Mouse (Mus musculus) c-Kit-positive CD71-positive TER-119-positive erythroid progenitor cells, embryonic 14.5 days (primary cell): ENCODE measurements at regions not wholly inside any gene's neighbourhood (a gene's known extent, or its start where the extent isn't known, plus 50 kb on each side); places are given as distances from the start of the nearest gene placed in this dataset.

Experiments used
- DNase-seq: peaks from one replicate; pipeline ENCODE4 v3.0.0-alpha.2; 2013; ENCODE audit warnings: low spot score

- DNase-seq: no peak
Measured at GRCm38 (mm10) chr10:42094274-42095000, 76.2 kb upstream of the Armc2 start.

DNA sequence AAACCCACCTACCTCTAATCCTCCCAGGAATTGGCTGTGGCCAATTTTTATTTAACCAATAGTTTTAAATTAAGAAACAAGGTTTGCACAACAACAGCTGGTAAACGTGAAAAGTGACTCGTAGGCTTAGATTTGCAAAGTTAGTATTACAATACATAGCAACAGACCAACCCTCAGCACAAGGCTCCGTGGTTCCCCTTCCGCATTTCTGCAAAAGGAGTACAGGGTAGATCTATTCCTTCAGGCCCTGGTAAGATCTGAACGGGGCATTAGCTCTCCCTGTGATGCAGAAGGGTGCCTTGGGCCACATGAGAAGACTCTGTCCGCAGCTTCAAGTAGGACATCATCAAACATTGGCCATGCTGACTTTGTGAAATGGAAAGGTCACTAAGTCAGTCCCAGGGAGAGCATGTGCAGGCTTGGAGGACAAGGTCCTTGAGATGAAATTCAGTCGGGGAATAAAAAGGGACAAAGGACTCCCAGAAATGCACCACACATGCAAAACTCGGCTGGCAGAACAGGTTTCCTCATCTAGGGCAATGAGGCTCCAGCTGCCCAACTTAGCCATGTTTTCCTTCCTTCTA is 75.0 kb upstream of the Armc2 start:
- DNase-seq: no peak

DNA sequence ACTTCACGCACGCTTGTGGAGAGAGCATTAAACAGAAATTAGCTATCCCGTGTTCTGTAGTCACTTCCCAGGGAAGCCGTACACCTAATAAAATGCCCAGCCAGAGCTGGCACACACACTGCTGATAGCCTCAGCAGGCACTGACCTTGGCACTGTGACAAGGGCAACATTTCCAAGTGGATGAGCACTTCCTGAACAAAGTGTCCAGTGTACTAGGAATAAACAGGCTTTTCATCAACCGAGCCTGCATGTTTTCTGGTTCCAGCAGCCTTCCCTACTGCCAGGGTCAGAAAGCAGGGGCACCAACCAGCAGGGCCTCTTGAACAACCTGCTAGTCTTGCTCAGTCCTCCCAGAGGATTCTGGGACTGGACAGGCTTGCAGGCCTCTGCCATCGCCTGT is 74.3 kb upstream of the Armc2 start:
- DNase-seq: no peak

DNA sequence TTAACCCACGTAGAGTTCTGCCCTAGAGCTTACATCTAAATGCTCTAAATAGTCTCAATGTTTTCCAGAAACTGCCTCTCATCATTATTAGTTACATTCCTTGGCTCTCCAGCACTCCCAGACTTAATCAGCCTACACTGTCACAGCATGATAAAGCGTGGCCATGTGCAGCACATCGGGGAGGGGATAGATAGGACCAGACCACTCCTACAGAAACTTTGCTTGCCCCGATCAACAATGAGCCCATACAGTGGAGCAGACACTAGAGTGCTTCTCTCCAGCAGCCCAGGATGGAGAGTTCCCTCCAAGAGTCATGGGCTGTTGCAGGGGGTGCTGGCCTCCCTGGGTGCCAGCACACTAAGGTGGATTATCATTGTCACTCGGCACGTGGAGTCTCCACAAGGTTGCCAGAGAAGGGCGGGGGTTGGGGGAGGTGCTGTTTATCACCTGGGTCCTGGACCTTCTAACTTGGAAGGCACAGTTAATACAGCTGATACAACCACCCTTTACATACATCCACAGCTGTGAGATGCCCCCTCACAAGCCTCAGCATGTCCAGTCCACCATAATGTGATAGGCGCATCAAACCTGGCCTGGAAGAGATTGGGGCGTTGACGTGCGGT is 73.4 kb upstream of the Armc2 start:
- DNase-seq: peak; percentile 19

DNA sequence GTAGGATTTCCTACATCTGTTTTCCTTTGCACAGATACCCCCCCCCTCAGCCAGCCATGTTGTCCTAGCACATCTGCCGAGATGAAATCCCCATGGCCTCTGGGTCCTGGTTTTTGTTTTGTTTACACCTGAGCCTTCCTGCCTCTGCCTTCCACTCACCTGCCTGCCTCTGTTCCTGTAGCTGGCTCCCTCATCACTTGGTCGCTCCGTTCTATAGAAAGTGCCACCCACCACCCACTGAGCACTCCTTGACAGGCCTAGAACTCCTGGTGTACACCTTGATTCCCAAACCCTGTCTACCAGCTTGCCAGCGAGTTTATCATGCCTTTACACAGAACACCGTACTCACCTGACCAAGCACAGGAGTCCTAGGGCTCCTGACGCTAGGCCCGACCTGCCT is 72.6 kb upstream of the Armc2 start:
- no peak for DNase-seq

- no peak for DNase-seq
Measured at GRCm38 (mm10) chr10:42090147-42090546, 71.9 kb upstream of the Armc2 start.

GRCm38 (mm10) chr10:42089686-42090085 is 71.4 kb upstream of the Armc2 start:
- no peak for DNase-seq

GRCm38 (mm10) chr10:42089235-42089625 is 71.0 kb upstream of the Armc2 start:
- DNase-seq: no peak

DNA sequence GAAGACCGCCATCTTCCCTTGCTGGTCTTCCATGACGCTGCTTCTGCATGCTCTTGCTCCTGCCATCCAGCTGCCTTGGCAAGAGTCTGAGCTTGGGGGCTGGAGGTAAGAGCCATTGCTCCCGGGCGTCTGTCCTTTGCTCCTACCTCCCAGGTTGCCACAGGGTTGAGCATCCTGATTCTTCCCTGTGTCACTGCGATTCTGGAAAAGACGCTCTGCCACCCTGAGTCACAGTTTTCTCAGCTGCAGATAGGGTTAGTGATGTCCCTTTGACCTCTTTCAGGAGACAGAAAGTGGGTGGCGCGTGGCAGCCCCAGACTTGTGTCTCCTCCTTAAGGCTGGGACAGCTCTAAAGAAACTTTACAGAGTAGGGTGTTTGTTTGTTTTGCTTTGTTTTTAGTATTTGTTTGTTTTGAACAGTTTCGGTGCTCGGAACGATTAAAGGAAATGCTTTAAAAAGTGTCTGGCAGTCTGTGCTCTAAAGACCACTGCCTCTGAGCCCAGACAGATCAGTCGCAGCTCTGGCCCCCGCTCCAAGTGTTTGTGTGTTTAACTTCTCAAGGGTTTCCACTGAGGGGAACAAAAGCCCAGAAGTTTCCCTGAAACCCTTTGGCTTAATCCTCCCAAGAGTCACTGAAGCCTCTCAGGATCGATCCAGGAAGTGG is 70.5 kb upstream of the Armc2 start:
- DNase-seq: no peak

GRCm38 (mm10) chr10:42087906-42088305 is 69.7 kb upstream of the Armc2 start:
- no peak for DNase-seq

DNA sequence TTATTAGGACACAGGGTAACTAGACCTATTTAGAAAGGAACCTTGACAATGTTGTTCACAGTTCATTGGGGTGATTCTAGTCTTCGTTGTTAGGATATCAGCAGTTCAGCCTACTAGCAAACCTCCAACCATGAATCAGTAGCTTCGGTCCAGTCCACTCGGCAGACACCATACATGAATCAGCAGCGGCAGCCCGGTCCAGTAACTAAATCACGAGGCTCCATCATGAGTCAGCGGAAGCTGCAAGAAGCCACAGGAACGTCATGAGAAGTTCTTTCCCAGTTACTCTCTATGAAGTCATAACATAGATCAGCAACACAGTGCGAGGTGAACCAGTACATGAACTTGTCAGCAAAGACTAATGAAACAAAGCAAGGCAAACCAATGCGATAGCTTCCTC is 68.4 kb upstream of the Armc2 start:
- no peak for DNase-seq

- no peak for DNase-seq
Measured at GRCm38 (mm10) chr10:42085295-42085694, 67.1 kb upstream of the Armc2 start.

DNA sequence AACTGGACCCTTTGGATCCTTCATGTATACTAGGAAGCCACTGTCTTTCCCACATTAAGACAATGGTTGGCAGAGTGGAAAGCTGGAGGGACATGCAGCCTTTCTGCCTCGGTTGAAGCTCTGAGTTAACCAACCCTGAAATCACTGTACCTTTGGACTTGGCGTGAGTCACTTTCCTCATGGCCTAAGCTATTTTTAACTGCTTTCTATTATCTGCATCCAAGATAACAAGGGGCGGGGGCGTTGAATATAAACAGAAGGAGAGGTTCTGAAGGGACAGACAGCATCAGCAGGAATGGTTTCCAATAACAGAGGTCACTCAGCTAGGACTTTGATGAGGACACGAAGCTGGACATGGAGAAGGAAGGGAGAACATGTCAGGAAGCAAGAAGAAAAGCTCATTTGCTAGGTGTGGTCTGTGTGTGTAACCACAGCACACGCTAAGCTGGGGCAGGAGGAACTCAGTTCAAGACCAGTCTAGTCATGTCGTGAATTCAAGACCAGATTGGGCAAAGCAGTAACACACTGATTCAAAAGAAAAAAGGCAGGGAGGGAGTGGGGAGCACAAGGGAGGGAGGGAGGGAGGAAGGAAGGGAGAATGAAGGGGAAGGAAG is 64.1 kb upstream of the Armc2 start:
- DNase-seq: no peak

- no peak for DNase-seq
Measured at GRCm38 (mm10) chr10:42079775-42080174, 61.5 kb upstream of the Armc2 start.

GRCm38 (mm10) chr10:42076711-42077110 is 58.5 kb upstream of the Armc2 start:
- DNase-seq: no peak

DNA sequence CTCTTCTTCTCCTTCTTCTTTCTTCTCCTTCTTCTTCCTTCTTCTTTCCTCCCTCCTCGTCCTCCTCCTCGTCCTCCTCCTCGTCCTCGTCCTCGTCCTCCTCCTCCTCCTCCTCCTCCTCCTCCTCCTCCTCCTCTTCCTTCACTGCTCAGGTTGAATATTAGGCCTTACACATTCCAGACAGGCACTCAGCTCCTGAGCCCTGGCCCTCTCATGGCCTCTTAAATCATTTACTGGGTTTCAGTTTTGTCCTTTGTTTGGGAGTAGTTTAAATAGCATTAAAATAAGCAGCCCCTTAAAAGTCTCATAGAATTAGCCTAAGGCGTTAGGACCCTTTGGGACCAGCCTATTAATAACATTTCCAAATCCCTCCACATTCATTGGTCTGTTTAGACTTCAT is 57.3 kb upstream of the Armc2 start:
- no peak for DNase-seq

DNA sequence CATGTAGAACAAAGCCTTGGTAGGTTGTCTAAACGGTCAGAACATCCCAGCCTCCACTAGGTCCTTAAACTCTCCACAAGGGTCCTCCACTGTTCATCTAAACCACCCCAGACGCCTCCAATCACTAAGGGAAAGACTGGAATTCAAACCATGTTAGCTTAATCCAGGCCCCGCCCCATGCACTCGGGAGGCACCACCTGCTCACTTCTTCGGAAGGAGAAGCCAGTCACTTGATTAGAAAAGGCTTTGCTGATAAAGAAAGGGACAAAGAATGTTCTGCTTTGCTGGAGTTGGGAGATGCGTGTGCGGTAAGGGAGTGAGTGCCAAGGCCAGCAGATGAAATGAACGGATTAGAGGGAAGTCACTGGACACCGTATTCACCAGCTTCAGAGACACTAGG is 54.5 kb upstream of the Armc2 start:
- DNase-seq: no peak

- DNase-seq: no peak
Measured at GRCm38 (mm10) chr10:42072131-42072530, 53.9 kb upstream of the Armc2 start.

DNA sequence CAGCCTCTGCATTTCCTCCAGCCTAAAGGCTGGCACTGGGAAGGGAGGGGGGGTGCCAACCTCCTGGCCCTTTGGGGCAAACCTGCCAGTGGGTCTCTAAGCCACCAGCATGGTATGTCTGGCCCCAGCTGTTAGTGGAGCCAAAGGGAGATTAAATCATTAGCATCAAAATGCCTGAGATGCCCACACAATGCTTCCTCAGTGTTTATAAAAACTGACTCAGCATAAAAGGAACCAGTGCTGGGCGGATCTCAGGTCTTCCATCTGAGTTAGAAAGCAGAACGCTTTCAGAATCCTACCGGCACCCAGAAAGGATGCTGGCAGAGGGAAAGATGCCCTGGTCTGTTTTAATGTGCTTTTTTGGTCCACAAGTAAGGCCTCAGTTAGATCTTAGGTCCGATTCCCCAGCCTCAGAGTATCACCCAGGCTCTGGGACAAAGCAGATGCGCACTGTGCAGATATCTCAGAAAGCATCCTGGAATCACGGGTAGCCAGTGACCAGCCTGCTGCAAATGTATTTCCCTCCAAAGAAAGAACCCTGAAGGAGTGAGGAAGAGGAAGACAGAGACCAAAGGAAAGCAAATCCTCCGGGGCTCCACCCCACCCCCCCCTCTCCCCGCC is 53.3 kb upstream of the Armc2 start:
- DNase-seq: no peak

- DNase-seq: no peak
Measured at GRCm38 (mm10) chr10:42070611-42071403, 52.6 kb upstream of the Armc2 start.

DNA sequence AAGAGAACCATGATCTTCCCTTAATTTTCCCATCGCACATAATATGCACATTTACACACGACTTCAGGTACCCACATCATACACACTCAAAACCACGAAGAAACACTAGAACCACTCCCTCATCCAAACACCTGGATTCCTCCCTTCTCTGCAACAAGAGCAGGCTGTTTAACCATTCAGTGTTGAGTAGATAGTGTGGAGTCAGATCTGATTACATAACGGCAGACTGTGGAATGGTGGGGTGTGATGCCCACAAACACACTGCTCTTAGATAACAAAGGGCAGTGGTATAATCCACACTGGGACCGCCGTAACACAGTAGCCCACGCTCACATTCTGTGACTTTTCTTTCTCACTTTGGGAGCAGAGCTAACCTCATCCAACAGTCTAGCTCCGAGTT is 51.5 kb upstream of the Armc2 start:
- DNase-seq: no peak
